Mouse (Mus musculus): Measurements from ENCODE around the gene Ier2. TPM values are rescaled to one million over a fixed set of nuclear protein-coding genes. Genes with fewer than 3 reads are reported as not detected.
"Not testable (repeated sequence)": the region's sequence is repeated elsewhere in the genome, so short reads cannot be mapped to it uniquely, and the experiment has no call there.

Ier2 gene
- polyA plus RNA-seq, 1 experiment from 2014 or later = 46.5 TPM

DNA sequence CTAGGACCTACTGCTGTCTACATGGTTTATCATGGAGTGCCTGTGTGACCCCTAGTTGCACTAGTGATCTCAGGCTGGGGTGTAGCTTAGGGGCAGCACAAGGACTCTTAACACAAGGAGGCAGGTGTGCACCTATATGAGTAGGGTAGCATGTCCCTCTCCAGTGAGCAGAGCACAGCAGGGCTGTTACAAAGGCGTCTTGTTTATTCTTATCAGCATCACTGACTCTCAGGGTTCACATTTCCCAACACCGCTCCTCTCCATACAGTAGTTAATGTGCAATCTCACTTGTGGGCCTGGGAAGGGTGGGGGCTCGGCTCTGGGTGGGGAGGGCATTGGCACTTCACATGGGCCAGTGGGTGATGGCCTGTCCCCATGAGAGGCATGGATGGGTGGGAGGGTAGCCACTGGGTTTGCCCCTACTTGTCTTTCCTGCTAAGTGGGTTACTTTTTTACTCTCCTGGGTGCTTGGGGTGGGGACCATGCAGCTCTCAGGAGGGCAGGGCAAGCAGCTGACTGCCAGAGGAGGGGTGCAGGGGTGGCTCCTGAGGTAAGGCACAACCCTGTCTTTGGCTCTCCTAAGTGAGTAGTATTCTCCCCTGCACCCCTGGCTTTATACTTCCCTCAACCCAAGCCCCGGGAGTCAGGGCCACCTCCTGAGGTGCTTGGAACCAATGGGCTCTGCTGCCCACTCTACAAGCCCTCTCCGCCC is 7.8 kb upstream of the Ier2 start:
- 67% methylated on average over 5 of the region's 5 CpGs for WGBS

DNA sequence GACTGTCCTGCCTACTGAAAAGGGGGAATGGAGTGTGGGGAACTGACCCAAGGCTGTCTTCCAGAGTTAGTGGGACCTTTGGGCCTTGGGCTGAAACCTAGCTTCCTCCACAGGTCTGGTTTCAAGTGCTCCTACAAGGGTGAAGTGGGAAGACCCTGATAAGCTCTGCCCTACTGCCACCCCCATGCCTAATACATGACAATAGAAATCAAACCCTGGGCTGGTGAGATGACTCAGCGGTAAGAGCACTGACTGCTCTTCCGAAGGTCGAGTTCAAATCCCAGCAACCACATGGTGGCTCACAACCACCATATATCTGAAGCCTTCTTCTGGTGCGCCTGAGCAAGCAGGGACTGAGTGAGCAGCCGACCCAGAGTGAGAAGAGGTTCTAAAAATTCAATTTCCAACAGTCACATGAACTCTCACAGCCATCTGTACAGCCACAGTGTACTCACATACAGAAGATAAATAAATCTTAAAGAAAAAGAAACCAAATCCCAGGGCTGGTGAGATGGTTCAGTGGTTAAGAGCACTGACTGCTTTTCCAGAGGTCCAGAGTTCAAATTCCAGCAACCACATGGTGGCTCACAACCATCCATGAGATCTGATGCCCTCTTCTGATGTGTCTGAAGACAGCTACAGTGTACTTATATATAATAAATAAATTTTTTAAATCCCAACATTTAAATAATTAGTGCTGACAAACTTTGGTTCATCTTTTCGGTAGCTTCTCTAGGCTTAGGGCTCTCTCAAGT is 6.3 kb upstream of the Ier2 start:
- DNase-seq (ENCODE audit: low spot score) (no peak), ATAC-seq (replicated peaks; ENCODE audit: low FRiP score) (no peak)
- no peak overlapping the region for H3K27ac ChIP-seq (ENCODE audit: low read depth, low read length)
- H3K9ac ChIP-seq (ENCODE audit: low read depth, low read length) = no peak overlapping the region
- 63% methylated on average over 6 of the region's 6 CpGs for WGBS
- peaks cover 9% of the 10 kb centered on the region; the same call in 1 of the 2 replicates for H3K4me1 ChIP-seq (replicated peaks; ENCODE audit: control insufficient read depth, insufficient read depth, low read length)
- H3K9me3 ChIP-seq (ENCODE audit: control insufficient read depth, low read length) = no peaks in the 10 kb centered on the region
- no peaks in the 10 kb centered on the region for H3K27me3 ChIP-seq (replicated peaks; ENCODE audit: control insufficient read depth, insufficient read depth, low read length)
- H3K36me3 ChIP-seq (ENCODE audit: control insufficient read depth, insufficient read depth, low read length) = peaks cover 10% of the 10 kb centered on the region; the same call in 1 of the 2 replicates
- no peak overlapping the region for H3K4me3 ChIP-seq (ENCODE audit: low read depth, low read length)
- no peak overlapping the region for H3K4me2 ChIP-seq

More for the DNA sequence above, 7.8 kb upstream of the Ier2 start:
- peaks cover 20% of the 10 kb centered on the region for H3K36me3 ChIP-seq (ENCODE audit: control insufficient read depth, insufficient read depth, low read length)
- ATAC-seq (replicated peaks; ENCODE audit: low FRiP score) = peak; percentile 20; the same call in 1 of the 2 replicates
- not testable (repeated sequence) for H3K4me3 ChIP-seq (ENCODE audit: low read depth, low read length); DNase-seq (ENCODE audit: low spot score); H3K4me2 ChIP-seq; H3K27ac ChIP-seq (ENCODE audit: low read depth, low read length); H3K9me3 ChIP-seq (ENCODE audit: control insufficient read depth, low read length); H3K4me1 ChIP-seq (replicated peaks; ENCODE audit: control insufficient read depth, insufficient read depth, low read length); H3K9ac ChIP-seq (ENCODE audit: low read depth, low read length); H3K27me3 ChIP-seq (replicated peaks; ENCODE audit: control insufficient read depth, insufficient read depth, low read length)

DNA sequence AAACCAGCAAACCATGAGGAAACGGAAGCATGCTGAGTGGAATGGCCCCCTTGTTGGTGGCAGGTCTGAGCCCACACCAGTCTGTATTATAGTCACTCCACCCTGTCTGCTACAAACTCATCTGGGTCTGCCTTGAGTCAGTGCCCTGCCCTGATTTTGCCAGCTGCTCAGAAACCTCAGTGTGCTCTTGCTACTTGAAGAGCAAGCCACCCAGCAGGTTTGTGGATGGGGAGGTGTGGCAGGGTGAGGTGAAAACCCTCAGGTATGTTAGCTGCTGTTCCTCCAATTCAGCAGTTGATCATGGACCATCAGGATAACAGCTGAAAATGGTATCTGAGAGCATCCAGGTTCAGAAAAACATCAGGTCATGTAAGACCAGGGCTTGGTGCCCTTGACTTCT is 5.4 kb upstream of the Ier2 start:
- Histone ChIP-seq H3K27me3 (replicated peaks; ENCODE audit: control insufficient read depth, insufficient read depth, low read length) (no peaks in the 10 kb centered on the region), H3K4me2 (no peak overlapping the region), H3K36me3 (ENCODE audit: control insufficient read depth, insufficient read depth, low read length) (peaks cover 6% of the 10 kb centered on the region; the same call in 1 of the 2 replicates), H3K4me3 (ENCODE audit: low read depth, low read length) (no peak overlapping the region), H3K9me3 (ENCODE audit: control insufficient read depth, low read length) (no peaks in the 10 kb centered on the region), H3K27ac (ENCODE audit: low read depth, low read length) (no peak overlapping the region), H3K4me1 (replicated peaks; ENCODE audit: control insufficient read depth, insufficient read depth, low read length) (peaks cover 15% of the 10 kb centered on the region), H3K9ac (ENCODE audit: low read depth, low read length) (no peak overlapping the region)
- WGBS = 70% methylated on average over 1 of the region's 1 CpGs
- ATAC-seq (replicated peaks; ENCODE audit: low FRiP score) = no peak
- DNase-seq (ENCODE audit: low spot score) = no peak

DNA sequence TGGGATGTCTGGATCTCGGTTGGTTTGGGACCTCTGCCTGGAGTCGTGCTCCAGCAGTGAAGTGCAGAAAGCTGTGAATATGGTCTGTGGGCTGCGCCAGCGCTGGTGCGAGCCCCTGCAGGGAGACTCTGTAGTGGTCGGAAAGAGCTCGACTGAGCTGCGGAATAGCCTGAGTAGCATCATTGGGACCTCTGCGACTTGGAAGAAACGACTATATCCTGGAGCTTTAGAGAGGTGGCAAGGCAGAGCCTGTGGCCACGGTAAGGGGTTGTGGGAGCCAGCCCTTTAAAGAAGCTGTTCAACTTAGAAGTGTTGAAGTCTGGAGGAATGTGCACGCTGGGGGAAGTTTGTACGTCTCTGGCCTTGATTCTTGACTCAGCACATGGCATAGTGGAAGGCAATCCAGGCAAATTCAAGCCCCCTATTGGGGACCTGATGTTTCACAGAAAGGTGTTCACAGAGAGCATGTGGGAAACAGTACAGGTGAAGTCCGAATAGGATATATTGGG is 2.8 kb upstream of the Ier2 start:
- DNase-seq (ENCODE audit: low spot score) = no peak
- H3K4me3 ChIP-seq (ENCODE audit: low read depth, low read length) = peak overlapping the region; percentile 87
- WGBS = 3% methylated on average over 14 of the region's 14 CpGs
- H3K4me1 ChIP-seq (replicated peaks; ENCODE audit: control insufficient read depth, insufficient read depth, low read length) = peaks cover 17% of the 10 kb centered on the region
- H3K27me3 ChIP-seq (replicated peaks; ENCODE audit: control insufficient read depth, insufficient read depth, low read length) = no peaks in the 10 kb centered on the region
- peak overlapping the region; percentile 97 for H3K4me2 ChIP-seq
- H3K9me3 ChIP-seq (ENCODE audit: control insufficient read depth, low read length) = no peaks in the 10 kb centered on the region
- peak overlapping the region; percentile 95 for H3K27ac ChIP-seq (ENCODE audit: low read depth, low read length)
- H3K9ac ChIP-seq (ENCODE audit: low read depth, low read length) = peak overlapping the region; percentile 96
- no peak; the same call in 1 of the 2 replicates for ATAC-seq (replicated peaks; ENCODE audit: low FRiP score)
- H3K36me3 ChIP-seq (ENCODE audit: control insufficient read depth, insufficient read depth, low read length) = no peaks in the 10 kb centered on the region

DNA sequence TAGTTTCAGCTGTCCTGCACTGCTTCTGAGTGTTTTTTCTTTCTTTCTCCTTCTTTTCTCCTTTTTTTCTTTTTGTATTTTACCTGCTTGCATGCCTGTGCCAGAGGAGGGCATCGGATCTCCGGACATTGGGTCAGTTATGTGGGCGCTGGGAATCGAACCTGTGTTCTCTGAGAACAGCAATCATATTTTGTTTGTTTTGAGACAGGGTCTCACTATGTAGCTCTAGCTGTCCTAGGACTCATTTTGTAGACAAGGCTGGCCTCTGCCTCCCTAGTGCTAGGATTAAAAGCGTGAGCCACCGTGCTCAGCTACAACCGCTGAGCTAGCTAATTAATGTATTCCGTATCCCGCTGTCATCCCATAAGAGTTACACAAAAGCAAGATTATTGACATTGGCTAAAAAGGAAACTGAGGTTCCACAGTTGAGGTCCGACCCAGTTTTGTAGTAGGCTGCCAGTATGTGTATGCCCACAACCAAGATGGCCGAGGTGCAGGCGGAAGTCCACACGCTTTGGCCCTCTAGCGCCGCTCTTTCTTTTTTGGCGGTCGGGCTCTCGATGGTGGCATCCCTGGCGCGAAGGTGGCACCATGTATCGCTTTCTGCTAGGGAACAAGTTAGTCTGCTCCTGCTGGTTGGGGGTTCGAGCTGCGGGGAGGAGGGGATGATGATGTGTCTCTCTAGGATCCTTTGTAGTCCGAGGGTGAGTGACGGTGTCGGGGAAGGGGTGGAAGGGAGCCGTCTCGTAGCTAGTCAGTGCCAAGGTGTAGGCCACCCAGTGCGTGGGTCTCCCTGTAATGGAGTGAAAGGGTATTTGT is 2.1 kb upstream of the Ier2 start:
- ATAC-seq (replicated peaks; ENCODE audit: low FRiP score) (peak; percentile 40), DNase-seq (ENCODE audit: low spot score) (peak; percentile 84)
- no peaks in the 10 kb centered on the region for H3K36me3 ChIP-seq (ENCODE audit: control insufficient read depth, insufficient read depth, low read length)
- H3K9ac ChIP-seq (ENCODE audit: low read depth, low read length) = peak overlapping the region; percentile 96
- peak overlapping the region; percentile 97 for H3K4me2 ChIP-seq
- H3K27me3 ChIP-seq (replicated peaks; ENCODE audit: control insufficient read depth, insufficient read depth, low read length) = no peaks in the 10 kb centered on the region
- no peaks in the 10 kb centered on the region for H3K9me3 ChIP-seq (ENCODE audit: control insufficient read depth, low read length)
- peak overlapping the region; percentile 95 for H3K27ac ChIP-seq (ENCODE audit: low read depth, low read length)
- peak overlapping the region; percentile 87 for H3K4me3 ChIP-seq (ENCODE audit: low read depth, low read length)
- peaks cover 19% of the 10 kb centered on the region for H3K4me1 ChIP-seq (replicated peaks; ENCODE audit: control insufficient read depth, insufficient read depth, low read length)
- under 1% methylated on average over 29 of the region's 29 CpGs for WGBS

DNA sequence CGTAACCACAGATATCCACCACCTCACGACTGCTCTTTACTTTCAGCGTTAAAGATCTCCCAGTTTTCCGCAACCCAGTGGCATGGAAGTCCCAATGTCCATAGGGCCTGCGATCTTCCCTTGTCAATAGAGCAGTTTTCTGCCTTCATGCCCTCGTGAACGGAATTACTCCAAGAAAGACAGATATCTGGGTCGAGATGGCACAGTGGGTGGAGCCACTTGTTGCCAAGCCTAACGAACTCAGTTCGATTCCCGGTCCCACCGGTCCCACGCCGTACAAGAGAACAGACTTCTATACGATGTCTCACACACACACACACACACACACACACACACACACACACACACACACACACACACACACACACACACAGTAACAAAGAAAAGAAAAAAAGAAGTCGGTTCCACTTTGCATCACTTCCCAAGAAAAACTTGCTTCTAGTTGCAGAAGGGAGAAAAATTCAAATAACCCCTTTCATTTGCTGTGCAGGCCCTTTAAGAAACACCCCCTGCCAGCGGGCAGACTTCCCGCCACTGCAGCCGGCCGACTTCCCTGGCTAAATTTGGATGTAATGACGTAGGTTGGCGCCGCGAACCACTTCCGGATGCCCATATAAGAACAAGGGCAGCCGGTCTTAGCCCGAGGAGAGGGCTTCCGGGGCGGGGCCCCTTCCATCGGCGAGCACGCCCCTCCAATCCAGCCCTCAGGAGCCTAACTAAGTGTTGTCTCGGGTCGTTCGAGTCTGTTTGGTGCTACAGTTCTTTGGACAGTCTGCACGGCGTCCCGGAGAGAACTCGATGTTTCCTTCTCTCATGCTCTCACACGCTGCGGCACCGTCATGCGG is 1.1 kb upstream of the Ier2 start:
- H3K4me1 ChIP-seq (replicated peaks; ENCODE audit: control insufficient read depth, insufficient read depth, low read length) = peaks cover 30% of the 10 kb centered on the region
- DNase-seq (ENCODE audit: low spot score) (peak; percentile 97), ATAC-seq (replicated peaks; ENCODE audit: low FRiP score) (peak; percentile 82)
- no peaks in the 10 kb centered on the region for H3K9me3 ChIP-seq (ENCODE audit: control insufficient read depth, low read length)
- 3% methylated on average over 43 of the region's 43 CpGs for WGBS
- peak overlapping the region; percentile 96 for H3K9ac ChIP-seq (ENCODE audit: low read depth, low read length)
- peak overlapping the region; percentile 95 for H3K27ac ChIP-seq (ENCODE audit: low read depth, low read length)
- no peaks in the 10 kb centered on the region for H3K36me3 ChIP-seq (ENCODE audit: control insufficient read depth, insufficient read depth, low read length)
- H3K4me2 ChIP-seq = peak overlapping the region; percentile 97
- H3K4me3 ChIP-seq (ENCODE audit: low read depth, low read length) = peak overlapping the region; percentile 87
- no peaks in the 10 kb centered on the region for H3K27me3 ChIP-seq (replicated peaks; ENCODE audit: control insufficient read depth, insufficient read depth, low read length)

DNA sequence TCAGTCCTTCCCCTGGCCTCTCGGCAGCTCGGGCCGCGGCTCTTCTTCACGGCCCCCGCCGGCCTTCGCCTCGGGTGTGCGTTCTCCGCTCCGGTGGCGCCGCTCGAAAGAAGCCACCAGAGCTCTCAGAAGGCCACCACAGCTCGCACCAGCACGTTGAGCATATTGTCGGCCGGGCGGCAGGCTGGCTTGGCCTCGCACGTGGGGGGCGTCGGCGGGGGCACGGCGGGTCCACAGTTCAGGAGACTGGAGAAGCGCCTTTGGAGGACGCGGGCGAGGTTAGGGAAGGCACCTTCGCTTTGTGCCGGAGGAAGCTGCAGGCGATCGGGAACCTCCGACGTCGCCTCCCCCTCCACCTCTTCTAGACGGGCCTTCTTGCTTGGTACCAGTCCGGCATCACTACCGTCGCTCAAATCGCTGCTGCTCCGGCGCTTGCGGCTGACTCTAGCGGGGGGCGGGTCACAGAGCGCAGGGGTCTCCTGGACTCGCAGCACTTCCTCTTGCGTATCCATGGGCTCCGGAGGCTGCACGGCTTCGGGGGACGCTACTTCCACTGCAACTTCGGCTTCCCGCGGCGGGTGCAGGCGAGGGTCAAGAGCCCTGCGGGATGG is 586 bp downstream of the Ier2 start:
- no peaks in the 10 kb centered on the region for H3K9me3 ChIP-seq (ENCODE audit: control insufficient read depth, low read length)
- no peaks in the 10 kb centered on the region for H3K27me3 ChIP-seq (replicated peaks; ENCODE audit: control insufficient read depth, insufficient read depth, low read length)
- no peaks in the 10 kb centered on the region for H3K36me3 ChIP-seq (ENCODE audit: control insufficient read depth, insufficient read depth, low read length)
- ATAC-seq (replicated peaks; ENCODE audit: low FRiP score) (peak; percentile 2; the same call in 1 of the 2 replicates), DNase-seq (ENCODE audit: low spot score) (peak; percentile 78)
- H3K4me2 ChIP-seq = peak overlapping the region; percentile 97
- H3K27ac ChIP-seq (ENCODE audit: low read depth, low read length) = peak overlapping the region; percentile 95
- peak overlapping the region; percentile 87 for H3K4me3 ChIP-seq (ENCODE audit: low read depth, low read length)
- H3K4me1 ChIP-seq (replicated peaks; ENCODE audit: control insufficient read depth, insufficient read depth, low read length) = peaks cover 42% of the 10 kb centered on the region
- WGBS = under 1% methylated on average over 61 of the region's 61 CpGs
- H3K9ac ChIP-seq (ENCODE audit: low read depth, low read length) = peak overlapping the region; percentile 96
